Mouse (Mus musculus) limb, embryonic 13.5 days (tissue): ENCODE data around the gene Slc4a8. TPM values are rescaled to one million over a fixed set of nuclear protein-coding genes. Genes with fewer than 3 reads are reported as not detected.

Source experiments
- ATAC-seq: fragments of 200-750 bp; cut with Nextera tagmentation; 2 replicates; pipeline ENCODE4 v1.8.0; 2017; ENCODE audit warnings: low read depth, moderate number of reproducible peaks, moderate TSS enrichment; ENCODE audit not compliant: low FRiP score
- H3K27ac ChIP-seq: fragments of 300-500 bp; sonication (generic); 2 replicates; pipeline ENCODE4 v1.5.1; 2015; ENCODE audit warnings: inconsistent platforms, mild to moderate bottlenecking, moderate library complexity
- H3K27me3 ChIP-seq: fragments of 300-500 bp; sonication (generic); 2 replicates; pipeline ENCODE4 v1.6.1; 2015; ENCODE audit warnings: mild to moderate bottlenecking, inconsistent platforms
- H3K36me3 ChIP-seq: fragments of 300-500 bp; sonication (generic); 2 replicates; pipeline ENCODE4 v1.6.1; 2015; ENCODE audit warnings: inconsistent platforms, mild to moderate bottlenecking, moderate library complexity
- H3K4me1 ChIP-seq: fragments of 300-500 bp; sonication (generic); 2 replicates; pipeline ENCODE4 v1.6.1; 2015; ENCODE audit warnings: inconsistent platforms
- H3K4me2 ChIP-seq: fragments of 300-500 bp; sonication (generic); replicated peaks from 2 replicates; pipeline ENCODE4 v1.6.1; 2015; ENCODE audit warnings: inconsistent platforms, mild to moderate bottlenecking, moderate library complexity
- H3K4me3 ChIP-seq: fragments of 300-500 bp; sonication (generic); 2 replicates; pipeline ENCODE4 v1.5.1; 2015; ENCODE audit warnings: moderate library complexity, mild to moderate bottlenecking, inconsistent platforms
- H3K9ac ChIP-seq: fragments of 300-500 bp; sonication (generic); 2 replicates; pipeline ENCODE4 v1.6.1; 2015; ENCODE audit warnings: mild to moderate bottlenecking, inconsistent platforms
- H3K9me3 ChIP-seq: fragments of 300-500 bp; sonication (generic); 2 replicates; pipeline ENCODE4 v1.6.1; 2016; ENCODE audit warnings: inconsistent platforms
- WGBS: fragments of 180-500 bp; shearing (Covaris S2); methylation state at CpG from one replicate; pipeline ENCODE4 v1.1.7; 2015; 5-methylcytosine and 5-hydroxymethylcytosine counted together
- polyA plus RNA-seq: library from polyadenylated mRNA; unstranded; fragments of >200 nt; fragmentation: Nextera tagmentation; extraction: Ambion mirVana; gene quantifications from 2 replicates; pipeline ENCODE4 v1.2.1, GENCODE M21; 2015

The Slc4a8 gene
- polyA plus RNA-seq, 1 experiment from 2014 or later: 4.9 TPM

- Histone ChIP-seq H3K9me3 (peaks cover 6% of the 10 kb centered on the region; the same call in 1 of the 2 replicates), H3K4me2 (no peak overlapping the region), H3K4me3 (no peak overlapping the region), H3K27ac (no peak overlapping the region), H3K36me3 (no peaks in the 10 kb centered on the region), H3K9ac (no peak overlapping the region), H3K27me3 (no peaks in the 10 kb centered on the region), H3K4me1 (peaks cover 8% of the 10 kb centered on the region; the same call in 1 of the 2 replicates)
- ATAC-seq: no peak
- WGBS: 84% methylated on average over 7 of the region's 7 CpGs
These were observed 82.8 kb downstream of the Slc4a8 start for GRCm38 (mm10) chr15:100844336-100844735.

GRCm38 (mm10) chr15:100845049-100845879, 83.7 kb downstream of the Slc4a8 start:
- 60% methylated on average over 26 of the region's 26 CpGs for WGBS
- H3K4me1 ChIP-seq: 0 out of 2 replicates have a peak, but pooled peaks cover 8% of the 10 kb centered on the region
- peaks cover 6% of the 10 kb centered on the region; the same call in 1 of the 2 replicates for H3K9me3 ChIP-seq
- ATAC-seq: no peak
- no peaks in the 10 kb centered on the region for H3K27me3 ChIP-seq
- H3K4me3 ChIP-seq: no peak overlapping the region
- H3K4me2 ChIP-seq: no peak overlapping the region
- no peaks in the 10 kb centered on the region for H3K36me3 ChIP-seq
- peak overlapping the region; percentile 19; the same call in 1 of the 2 replicates for H3K9ac ChIP-seq
- no peak overlapping the region for H3K27ac ChIP-seq

DNA sequence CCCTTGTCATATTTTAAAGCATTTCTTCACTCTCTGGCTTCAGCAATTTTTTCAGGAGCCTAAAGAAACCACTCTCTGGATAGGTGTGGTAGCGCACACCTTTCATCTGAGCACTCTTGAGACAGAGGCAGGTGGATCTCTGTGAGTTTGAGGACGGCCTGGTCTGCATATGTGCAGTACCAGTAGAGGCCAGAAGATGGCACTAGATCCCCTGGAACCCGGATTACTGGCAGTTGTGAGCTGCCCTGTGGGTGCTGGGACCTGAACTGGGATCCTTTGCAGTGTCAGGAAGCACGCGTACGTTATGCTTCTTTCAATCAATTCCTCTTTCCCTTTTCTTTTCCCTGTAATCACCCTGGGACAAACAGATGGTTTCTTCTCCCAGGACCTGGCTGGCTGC, 85.6 kb downstream of the Slc4a8 start:
- H3K36me3 ChIP-seq: no peaks in the 10 kb centered on the region
- H3K4me2 ChIP-seq: no peak overlapping the region
- H3K4me3 ChIP-seq: no peak overlapping the region
- H3K9me3 ChIP-seq: peaks cover 6% of the 10 kb centered on the region; the same call in 1 of the 2 replicates
- no peaks in the 10 kb centered on the region for H3K27me3 ChIP-seq
- 83% methylated on average over 6 of the region's 6 CpGs for WGBS
- no peak overlapping the region for H3K9ac ChIP-seq
- ATAC-seq: no peak
- H3K4me1 ChIP-seq: 0 out of 2 replicates have a peak, but pooled peaks cover 8% of the 10 kb centered on the region
- no peak overlapping the region for H3K27ac ChIP-seq

GRCm38 (mm10) chr15:100857586-100857985, 96.0 kb downstream of the Slc4a8 start:
- H3K4me1 ChIP-seq: no peaks in the 10 kb centered on the region
- no peak overlapping the region for H3K4me2 ChIP-seq
- peaks cover 6% of the 10 kb centered on the region; the same call in 1 of the 2 replicates for H3K27me3 ChIP-seq
- H3K4me3 ChIP-seq: no peak overlapping the region
- H3K9ac ChIP-seq: no peak overlapping the region
- ATAC-seq: no peak
- no peak overlapping the region for H3K27ac ChIP-seq
- H3K9me3 ChIP-seq: no peaks in the 10 kb centered on the region
- H3K36me3 ChIP-seq: no peaks in the 10 kb centered on the region
- 60% methylated on average over 3 of the region's 3 CpGs for WGBS

DNA sequence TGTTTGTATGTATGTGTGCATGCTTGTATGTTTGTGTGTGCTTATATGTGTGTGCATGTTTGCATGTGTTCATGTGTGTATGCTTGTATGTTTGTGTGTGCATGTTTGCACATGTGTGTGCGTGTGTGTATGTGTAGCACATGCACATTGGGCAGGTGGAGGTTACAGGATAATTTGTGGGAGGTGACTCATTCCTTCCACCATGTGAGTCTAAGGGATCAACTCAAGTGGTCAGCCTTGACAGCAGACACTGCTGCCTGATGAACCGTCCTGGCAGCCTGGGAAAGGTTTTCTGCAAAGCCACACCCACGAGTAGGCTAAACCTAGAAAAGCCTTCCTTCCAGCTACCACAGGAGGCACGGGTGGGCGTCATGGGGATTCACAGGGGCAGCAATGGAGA, 99.3 kb downstream of the Slc4a8 start:
- H3K9ac ChIP-seq: no peak overlapping the region
- H3K4me1 ChIP-seq: no peaks in the 10 kb centered on the region
- WGBS: 34% methylated on average over 5 of the region's 5 CpGs
- H3K27me3 ChIP-seq: peaks cover 9% of the 10 kb centered on the region; the same call in 1 of the 2 replicates
- no peak for ATAC-seq
- H3K27ac ChIP-seq: no peak overlapping the region
- no peak overlapping the region for H3K4me3 ChIP-seq
- H3K4me2 ChIP-seq: no peak overlapping the region
- no peaks in the 10 kb centered on the region for H3K36me3 ChIP-seq
- H3K9me3 ChIP-seq: peaks cover 4% of the 10 kb centered on the region; the same call in 1 of the 2 replicates

- Histone ChIP-seq H3K9ac (no peak overlapping the region), H3K4me3 (no peak overlapping the region), H3K27me3 (peaks cover 28% of the 10 kb centered on the region), H3K9me3 (peaks cover 7% of the 10 kb centered on the region), H3K27ac (no peak overlapping the region), H3K4me1 (peaks cover 7% of the 10 kb centered on the region), H3K4me2 (no peak overlapping the region), H3K36me3 (no peaks in the 10 kb centered on the region)
- ATAC-seq: no peak
- 39% methylated on average over 3 of the region's 3 CpGs for WGBS
These were observed 104.0 kb downstream of the Slc4a8 start for GRCm38 (mm10) chr15:100865556-100865955.

- H3K27me3 ChIP-seq: peaks cover 52% of the 10 kb centered on the region
- ATAC-seq: no peak
- H3K36me3 ChIP-seq: no peaks in the 10 kb centered on the region
- 77% methylated on average over 7 of the region's 7 CpGs for WGBS
- peak within 1 kb of the TSS; percentile 81 for H3K4me2 ChIP-seq
- H3K4me1 ChIP-seq: peaks cover 17% of the 10 kb centered on the region
- peaks cover 7% of the 10 kb centered on the region for H3K9me3 ChIP-seq
- H3K9ac ChIP-seq: peak within 1 kb of the TSS; percentile 55
- peak within 1 kb of the TSS; percentile 72 for H3K4me3 ChIP-seq
- H3K27ac ChIP-seq: no peak within 1 kb of the TSS
These were observed 108.0 kb downstream of the Slc4a8 start, which contains the start of gene Scn8a for GRCm38 (mm10) chr15:100869558-100869957. TSS of gene Scn8a (plus strand) at chr15:100869858.

- no peaks in the 10 kb centered on the region for H3K36me3 ChIP-seq
- ATAC-seq: peak; percentile 57
- H3K4me3 ChIP-seq: peak overlapping the region; percentile 72
- no peak overlapping the region for H3K27ac ChIP-seq
- H3K4me2 ChIP-seq: peak overlapping the region; percentile 81
- peak overlapping the region; percentile 55 for H3K9ac ChIP-seq
- peaks cover 17% of the 10 kb centered on the region for H3K4me1 ChIP-seq
- WGBS: 4% methylated on average over 32 of the region's 66 CpGs
- H3K9me3 ChIP-seq: peaks cover 7% of the 10 kb centered on the region
- H3K27me3 ChIP-seq: peaks cover 55% of the 10 kb centered on the region
These were observed 108.6 kb downstream of the Slc4a8 start for GRCm38 (mm10) chr15:100870001-100870774.

GRCm38 (mm10) chr15:100870775-100871106, 109.2 kb downstream of the Slc4a8 start:
- H3K9ac ChIP-seq: peak overlapping the region; percentile 77
- peaks cover 17% of the 10 kb centered on the region for H3K4me1 ChIP-seq
- ATAC-seq: peak; percentile 73; the same call in 1 of the 2 replicates
- no peaks in the 10 kb centered on the region for H3K36me3 ChIP-seq
- H3K4me2 ChIP-seq: peak overlapping the region; percentile 81
- H3K9me3 ChIP-seq: peaks cover 4% of the 10 kb centered on the region
- H3K4me3 ChIP-seq: peak overlapping the region; percentile 72
- 0% methylated on average over 18 of the region's 69 CpGs for WGBS
- H3K27me3 ChIP-seq: peaks cover 57% of the 10 kb centered on the region
- no peak overlapping the region for H3K27ac ChIP-seq

GRCm38 (mm10) chr15:100871107-100872011, 109.8 kb downstream of the Slc4a8 start:
- Histone ChIP-seq H3K27me3 (peaks cover 57% of the 10 kb centered on the region), H3K4me1 (peaks cover 17% of the 10 kb centered on the region), H3K4me3 (peak overlapping the region; percentile 72), H3K9ac (peak overlapping the region; percentile 77), H3K27ac (no peak overlapping the region), H3K9me3 (peaks cover 2% of the 10 kb centered on the region; the same call in 1 of the 2 replicates), H3K4me2 (peak overlapping the region; percentile 81), H3K36me3 (no peaks in the 10 kb centered on the region)
- WGBS: under 1% methylated on average over 50 of the region's 53 CpGs
- peak; percentile 52; the same call in 1 of the 2 replicates for ATAC-seq

- peaks cover 17% of the 10 kb centered on the region for H3K4me1 ChIP-seq
- peaks cover 56% of the 10 kb centered on the region for H3K27me3 ChIP-seq
- no peak overlapping the region for H3K4me2 ChIP-seq
- no peak overlapping the region for H3K27ac ChIP-seq
- no peaks in the 10 kb centered on the region for H3K36me3 ChIP-seq
- 2% methylated on average over 16 of the region's 16 CpGs for WGBS
- ATAC-seq: peak; percentile 67; the same call in 1 of the 2 replicates
- H3K4me3 ChIP-seq: no peak overlapping the region
- no peaks in the 10 kb centered on the region for H3K9me3 ChIP-seq
- no peak overlapping the region for H3K9ac ChIP-seq
These were observed 111.6 kb downstream of the Slc4a8 start for GRCm38 (mm10) chr15:100873155-100873554.
